ENCODE assay signal across 8 mouse cellular contexts in the genomic region with DNA sequence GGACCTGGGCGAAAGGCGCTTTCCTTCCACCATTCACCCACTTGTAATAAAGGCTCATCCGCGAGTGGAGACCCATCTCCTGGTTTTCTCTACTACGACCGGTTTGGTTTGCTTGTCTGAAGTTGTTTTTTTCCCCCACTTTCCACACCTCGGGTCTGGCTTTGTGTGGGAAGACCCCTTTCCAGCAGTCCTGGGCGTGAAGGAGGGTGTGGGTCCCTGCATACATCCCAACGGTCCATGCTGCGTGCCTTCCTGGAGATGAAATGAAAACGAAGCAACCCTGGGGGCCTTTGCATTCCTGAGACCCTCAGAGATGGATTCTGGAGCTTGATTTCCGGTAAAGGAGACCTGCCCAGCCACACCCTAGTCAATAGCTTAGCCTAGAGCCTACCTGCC. TPM values are rescaled to one million over a fixed set of nuclear protein-coding genes. Genes with fewer than 3 reads are reported as not detected.
A peak's percentile ranks its signal among the peaks of the same experiment; 100 is the strongest.
DNase-seq lines count a peak whose midpoint lies in the region; TF ChIP-seq lines count a peak whose summit lies in the region.

No protein-coding gene starts in this region.

- H3ac ChIP-seq in C2C12 (ENCODE audit: control insufficient read depth, insufficient read length, low read depth) = peak overlapping the region; percentile 86

- H3K27me3 ChIP-seq in C2C12 (ENCODE audit: control insufficient read depth, insufficient read depth, insufficient read length) = no peaks in the 10 kb centered on the region
- H3K27me3 ChIP-seq in forebrain, embryonic 10.5 days (ENCODE audit: poor library complexity, severe bottlenecking) = no peaks in the 10 kb centered on the region
- H3K27me3 ChIP-seq in liver, adult 2 months (ENCODE audit: control insufficient read depth, insufficient read depth, low read length) = no peaks in the 10 kb centered on the region

- TF ChIP-seq CTCF in C2C12 (IDR thresholded peaks at IDR 0.05; ENCODE audit: control insufficient read depth, insufficient read depth, insufficient read length) = no peak
- TF ChIP-seq CTCF in liver, adult 2 months (IDR thresholded peaks at IDR 0.05; ENCODE audit: low read depth, low read length) = no peak

- peak overlapping the region; percentile 100 for H3K27ac ChIP-seq in forebrain, embryonic 10.5 days
- peak overlapping the region; percentile 87 for H3K27ac ChIP-seq in liver, adult 2 months (replicated peaks; ENCODE audit: insufficient read depth, low read depth, low read length)

- H3K9me3 ChIP-seq in forebrain, embryonic 10.5 days = no peaks in the 10 kb centered on the region

- peak overlapping the region; percentile 93 for H3K4me3 ChIP-seq in C2C12 (ENCODE audit: insufficient read depth, poor library complexity, severe bottlenecking)
- H3K4me3 ChIP-seq in forebrain, embryonic 10.5 days = peak overlapping the region; percentile 94
- H3K4me3 ChIP-seq in liver, adult 2 months (ENCODE audit: insufficient read depth, low read depth, low read length) = peak overlapping the region; percentile 78

- H3K79me2 ChIP-seq in C2C12 (ENCODE audit: control insufficient read depth, insufficient read depth) = peaks cover 55% of the 10 kb centered on the region
- H3K79me2 ChIP-seq in liver, adult 2 months (ENCODE audit: control insufficient read depth, insufficient read depth, low read length) = no peaks in the 10 kb centered on the region; the same call in 1 of the 2 replicates

- peak; percentile 28 for DNase-seq in embryo, embryonic 10 days (ENCODE audit: low spot score)
- no peak for DNase-seq in embryo, embryonic 9.5 days (ENCODE audit: extremely low spot score)
- DNase-seq in forebrain, embryonic 10.5 days (ENCODE audit: extremely low spot score, low spot score) = peak; percentile 60
- no peak for DNase-seq in liver, adult 2 months (ENCODE audit: extremely low read depth, low read depth, low spot score)
- no peak for DNase-seq in Muller cell, postnatal 12 days (ENCODE audit: inconsistent ontology term)
- DNase-seq in layer of hippocampus, postnatal 25 days (ENCODE audit: extremely low spot score in 1 of 2, low spot score in 1 of 2) = no peak
- DNase-seq in urinary bladder, postnatal 4 days (ENCODE audit: low spot score in 2 of 2) = no peak

- H3K9ac ChIP-seq in liver, adult 2 months (ENCODE audit: low read depth, low read length) = peak overlapping the region; percentile 97

- TF ChIP-seq POLR2A in liver, adult 2 months (IDR thresholded peaks at IDR 0.05; ENCODE audit: extremely low read depth, insufficient read depth, low read length) = no peak

- WGBS in forebrain, embryonic 10.5 days = under 1% methylated on average over 12 of the region's 12 CpGs
- WGBS in liver, adult 2 months = 3% methylated on average over 12 of the region's 12 CpGs

- H3K79me3 ChIP-seq in C2C12 (ENCODE audit: low read depth) = peaks cover 53% of the 10 kb centered on the region

- peaks cover 25% of the 10 kb centered on the region for H3K4me1 ChIP-seq in forebrain, embryonic 10.5 days
- peaks cover 6% of the 10 kb centered on the region; the same call in 1 of the 2 replicates for H3K4me1 ChIP-seq in liver, adult 2 months (ENCODE audit: control insufficient read depth, insufficient read depth, low read length)

- peaks cover 39% of the 10 kb centered on the region for H3K36me3 ChIP-seq in C2C12 (ENCODE audit: control insufficient read depth, insufficient read depth)
- peaks cover 36% of the 10 kb centered on the region for H3K36me3 ChIP-seq in forebrain, embryonic 10.5 days (replicated peaks)
- H3K36me3 ChIP-seq in liver, adult 2 months (ENCODE audit: control insufficient read depth, insufficient read depth, low read length) = no peaks in the 10 kb centered on the region

TF ChIP-seq in C2C12, 6 proteins besides CTCF, POLR2A, EP300 and RAD21:
- no peak for TF ChIP-seq USF1 (IDR thresholded peaks at IDR 0.05; ENCODE audit: low read depth)
- no peak for TF ChIP-seq FOSL1 (IDR thresholded peaks at IDR 0.05; ENCODE audit: insufficient read depth, low read length, poor library complexity, severe bottlenecking)
- TF ChIP-seq MYOG (IDR thresholded peaks at IDR 0.05; ENCODE audit: control insufficient read depth, extremely low read depth, insufficient read length) = no peak
- TF ChIP-seq CEBPB (IDR thresholded peaks at IDR 0.05; ENCODE audit: low read depth) = no peak
- no peak for TF ChIP-seq MAX (IDR thresholded peaks at IDR 0.05)
- TF ChIP-seq MYOD1 (IDR thresholded peaks at IDR 0.05; ENCODE audit: control insufficient read depth, insufficient read length, low read depth) = no peak

RNA-seq across cellular contexts. Expression of a gene that starts 0.8 kb away (rescaled TPM):
- 213 TPM for polyA plus RNA-seq in C2C12 (2012; fragmentation: generic; extraction: Trizol)
- polyA plus RNA-seq in forebrain, embryonic 10.5 days (2016; fragmentation: Nextera tagmentation; extraction: Ambion mirVana) = 440 and 451 TPM in 2 replicates
- total RNA-seq in liver, adult 2 months (2014; rRNA removed) = 23.4 and 26.7 TPM in 2 replicates
- polyA plus RNA-seq in liver, adult 2 months (2012; rRNA removed) = 29.5 and 31.2 TPM in 2 replicates
- total RNA-seq in layer of hippocampus, postnatal 25 days (2021) = 1,000 to 10,000 TPM; 1,285 to 1,312 TPM

Comparison
In these comparisons a context has a peak if more than half of its experiments do, and no peak if none do; other contexts are left out.
1. DNase-seq: peak in embryo, embryonic 10 days (single experiment) and forebrain, embryonic 10.5 days (single experiment); none in embryo, embryonic 9.5 days (single experiment), liver, adult 2 months (single experiment), Muller cell, postnatal 12 days (single experiment), layer of hippocampus, postnatal 25 days (0 of 2) and urinary bladder, postnatal 4 days (0 of 2).
2. Peak in every context shown above with its lines, with median percentiles within 50 percentile points of each other: H3K4me3 ChIP-seq.